Mouse (Mus musculus): ENCODE data around the gene Tead3. TPM values are rescaled to one million over a fixed set of nuclear protein-coding genes. Genes with fewer than 3 reads are reported as not detected.

The Tead3 gene
- total and polyA plus RNA-seq, 3 experiments, result 0.42 TPM; not detected in 2

GRCm38 (mm10) chr17:28312232-28313211 lies 38.1 kb downstream of the Tead3 start:
- Histone ChIP-seq H3K4me1 (ENCODE audit: control insufficient read depth in 1 of 2, insufficient read depth in 2 of 2) (peaks cover 4 to 57% of the 10 kb centered on the region in 2 experiments; a peak in 3 of 4 replicates), H3K79me2 (replicated peaks; ENCODE audit: control insufficient read depth, extremely low read depth, insufficient read depth, poor library complexity, severe bottlenecking) (0 out of 2 replicates have a peak, but pooled peaks cover 2% of the 10 kb centered on the region), H3K27ac (ENCODE audit: insufficient read depth, low read depth) (peak overlapping the region; percentile 81), H3K4me2 (ENCODE audit: insufficient read depth, low read depth, poor library complexity, severe bottlenecking) (peak overlapping the region; percentile 60), H3K27me3 (replicated peaks) (no peaks in the 10 kb centered on the region), H3K9me3 (replicated peaks; ENCODE audit: low read length) (no peaks in the 10 kb centered on the region), H3K36me3 (replicated peaks in 1 of 2; ENCODE audit: control insufficient read depth in 1 of 2, insufficient read depth in 1 of 2, low read length in 1 of 2) (peaks cover 25% of the 10 kb centered on the region in 2 experiments), H3K4me3 (replicated peaks in 1 of 3; ENCODE audit: low read depth in 2 of 3, low read length in 2 of 3, poor library complexity in 1 of 3) (peak overlapping the region; percentile 49 to 85 (median 56)), H3K9ac (ENCODE audit: insufficient read depth, low read depth) (peak overlapping the region; percentile 86)
- in situ Hi-C loops (cut with MboI; ENCODE audit: low pct_ligation_motif_present, low pct_unique_long_range_greater_than_20kb, low sequenced_read_pairs) (loop anchor here (25.0 kb wide), 1 partner anchor 225 kb away; the partner anchor contains the start of gene Tcp11), dilution Hi-C loops (cut with MboI; ENCODE audit: extremely low pct_ligation_motif_present, extremely low pct_unique_long_range_greater_than_20kb, low sequenced_read_pairs) (no loop called here)
- peak; percentile 84 for DNase-seq (ENCODE audit: extremely low read depth)
- no peak for TF ChIP-seq POLR2AphosphoS2 (IDR thresholded peaks at IDR 0.05; ENCODE audit: low read depth, low read length)
- 0 out of 2 replicates have a peak, but pooled peaks have one; percentile 16 for TF ChIP-seq MAFK (IDR thresholded peaks at IDR 0.05; ENCODE audit: insufficient replicate concordance, low read length)
- TF ChIP-seq TCF12 (IDR thresholded peaks at IDR 0.05; ENCODE audit: low read depth, low read length), result no peak
- no peak for TF ChIP-seq CHD2 (IDR thresholded peaks at IDR 0.05; ENCODE audit: low read length)
- TF ChIP-seq RAD21 (IDR thresholded peaks at IDR 0.05; ENCODE audit: low read depth, low read length), result peak; percentile 41
- TF ChIP-seq NRF1 (IDR thresholded peaks at IDR 0.05; ENCODE audit: low read depth, low read length), result no peak
- TF ChIP-seq E2F4 (IDR thresholded peaks at IDR 0.05; ENCODE audit: insufficient replicate concordance, low read depth, low read length), result no peak
- TF ChIP-seq CTCF (conservative IDR thresholded peaks at IDR 0.05 in 1 of 2, IDR thresholded peaks at IDR 0.05 in 1 of 2; ENCODE audit: low read depth in 2 of 2, low read length in 2 of 2), result peak in 1 of 2 experiments; percentile 65; a peak in 2 of 4 replicates
- no peak for TF ChIP-seq NELFE (IDR thresholded peaks at IDR 0.05; ENCODE audit: low read depth, low read length)
- TF ChIP-seq ZC3H11A (IDR thresholded peaks at IDR 0.05; ENCODE audit: low read depth, low read length), result no peak
- TF ChIP-seq ETS1 (conservative IDR thresholded peaks at IDR 0.05; ENCODE audit: low read depth, low read length), result peak; percentile 50; the same call in 1 of the 2 replicates
- TF ChIP-seq TBP (conservative IDR thresholded peaks at IDR 0.05; ENCODE audit: low read depth, low read length), result 0 out of 2 replicates have a peak, but pooled peaks have one; percentile 31
- TF ChIP-seq SIN3A (IDR thresholded peaks at IDR 0.05; ENCODE audit: low read length), result peak; percentile 56; the same call in 1 of the 2 replicates
- no peak for TF ChIP-seq MAZ (IDR thresholded peaks at IDR 0.05; ENCODE audit: low read depth, low read length)
- peak; percentile 39 for TF ChIP-seq MEF2A (IDR thresholded peaks at IDR 0.05; ENCODE audit: borderline replicate concordance, low read depth, low read length)
- TF ChIP-seq MYC (IDR thresholded peaks at IDR 0.05; ENCODE audit: low read depth, low read length), result no peak
- TF ChIP-seq IRF4 (IDR thresholded peaks at IDR 0.05; ENCODE audit: low read depth, low read length), result no peak
- no peak for TF ChIP-seq ZMIZ1 (IDR thresholded peaks at IDR 0.05; ENCODE audit: low read depth, low read length)
- peak; percentile 39; the same call in 1 of the 2 replicates for TF ChIP-seq POLR2A (IDR thresholded peaks at IDR 0.05; ENCODE audit: low read depth, low read length)
- no peak for TF ChIP-seq PAX5 (IDR thresholded peaks at IDR 0.05; ENCODE audit: low read length)
- no peak for TF ChIP-seq HCFC1 (IDR thresholded peaks at IDR 0.05; ENCODE audit: low read depth, low read length)
- no peak for TF ChIP-seq JUND (conservative IDR thresholded peaks at IDR 0.05; ENCODE audit: low read depth, low read length)
- peak; percentile 51 for TF ChIP-seq SMC3 (IDR thresholded peaks at IDR 0.05; ENCODE audit: low read depth, low read length)
- no peak for TF ChIP-seq ZKSCAN1 (IDR thresholded peaks at IDR 0.05; ENCODE audit: borderline replicate concordance, low read depth, low read length)
- TF ChIP-seq RCOR1 (conservative IDR thresholded peaks at IDR 0.05; ENCODE audit: low read depth, low read length), result no peak
- TF ChIP-seq USF2 (conservative IDR thresholded peaks at IDR 0.05; ENCODE audit: low read depth, low read length), result no peak
- TF ChIP-seq GABPA (IDR thresholded peaks at IDR 0.05; ENCODE audit: insufficient replicate concordance, low read depth, low read length), result no peak
- TF ChIP-seq EP300 (IDR thresholded peaks at IDR 0.05; ENCODE audit: low read length), result peak; percentile 34; the same call in 1 of the 2 replicates
- peak; percentile 68 for TF ChIP-seq ZNF384 (IDR thresholded peaks at IDR 0.05; ENCODE audit: low read depth, low read length)
- TF ChIP-seq MAX (IDR thresholded peaks at IDR 0.05; ENCODE audit: low read length), result peak; percentile 61; the same call in 1 of the 2 replicates
- no peak for TF ChIP-seq UBTF (IDR thresholded peaks at IDR 0.05; ENCODE audit: low read depth, low read length)
- no peak for TF ChIP-seq KAT2A (IDR thresholded peaks at IDR 0.05; ENCODE audit: insufficient replicate concordance, low read length)
- no peak; the same call in 1 of the 2 replicates for TF ChIP-seq BHLHE40 (IDR thresholded peaks at IDR 0.05; ENCODE audit: low read depth, low read length)
- TF ChIP-seq CHD1 (IDR thresholded peaks at IDR 0.05; ENCODE audit: low read depth, low read length), result peak; percentile 91
- TF ChIP-seq ELF1 (IDR thresholded peaks at IDR 0.05; ENCODE audit: low read depth, low read length), result no peak
- no peak for TF ChIP-seq USF1 (IDR thresholded peaks at IDR 0.05; ENCODE audit: low read depth, low read length)
- no peak for TF ChIP-seq JUN (IDR thresholded peaks at IDR 0.05; ENCODE audit: insufficient read depth, low read depth, low read length)
